Mouse (Mus musculus) embryonic fibroblast, embryonic 13.5 days (primary cell): ENCODE data around the gene Tmem254b.
"Not testable (repeated sequence)": the region's sequence is repeated elsewhere in the genome, so short reads cannot be mapped to it uniquely, and the experiment has no call there.

ENCODE experiments used
- CTCF ChIP-seq: IDR thresholded peaks from 2 replicates; pipeline ENCODE4 v1.5.1; 2011; ENCODE audit warnings: mild to moderate bottlenecking, control low read depth, low read length, moderate library complexity, borderline replicate concordance; ENCODE audit not compliant: insufficient read depth
- POLR2A ChIP-seq: IDR thresholded peaks from 2 replicates; pipeline ENCODE4 v1.6.1; 2011; ENCODE audit warnings: low read depth, mild to moderate bottlenecking, control low read depth, low read length, moderate library complexity

GRCm38 (mm10) chr14:26175028-26175427 lies 31.8 kb downstream of the Tmem254b start:
- TF ChIP-seq CTCF, POLR2A: not testable (repeated sequence)
